Mouse (Mus musculus) E14TG2a.4 (cell line): ENCODE measurements around the gene Psma5.

Source experiments
- CTCF ChIP-seq: conservative IDR thresholded peaks from 2 replicates; pipeline ENCODE4 v1.5.1; 2014; ENCODE audit warnings: low read length
- NANOG ChIP-seq: IDR thresholded peaks from 2 replicates; pipeline ENCODE4 v1.6.1; 2014; ENCODE audit warnings: borderline replicate concordance, low read length, mixed read lengths

DNA sequence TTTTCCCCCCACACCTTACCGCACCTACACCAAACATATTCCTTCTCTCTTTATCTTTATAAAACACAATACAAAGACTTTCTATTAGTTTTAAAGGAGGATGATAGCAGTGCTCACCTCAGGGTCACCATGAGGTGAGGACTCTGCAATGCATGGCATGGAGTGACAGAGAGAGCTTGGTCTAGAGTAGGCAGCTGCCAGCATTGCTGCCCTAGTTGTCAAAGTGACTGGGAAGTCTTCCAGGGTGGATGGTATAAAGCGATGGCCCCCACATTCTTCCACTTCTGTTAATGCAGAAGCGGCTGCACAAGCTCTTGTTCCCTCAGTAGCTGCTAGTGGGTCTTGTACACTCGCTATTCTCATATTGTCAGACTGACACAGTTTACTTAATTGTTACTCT lies 56.4 kb downstream of the Psma5 start:
- TF ChIP-seq CTCF, result no peak
- no peak for TF ChIP-seq NANOG
